Mouse (Mus musculus) heart, adult 11 months (tissue): Measurements from ENCODE around the gene Cenpc1.

Experiments used
- DNase-seq: peaks from one replicate; pipeline ENCODE4 v3.0.0; 2022

The Cenpc1 gene

GRCm38 (mm10) chr5:85992805-85993721, 72.3 kb downstream of the Cenpc1 start:
- no peak for DNase-seq

GRCm38 (mm10) chr5:85992055-85992454, 73.3 kb downstream of the Cenpc1 start:
- no peak for DNase-seq

- no peak for DNase-seq
These were observed 77.9 kb downstream of the Cenpc1 start for GRCm38 (mm10) chr5:85987516-85987863.

GRCm38 (mm10) chr5:85986734-85987515, 78.5 kb downstream of the Cenpc1 start:
- DNase-seq: no peak

- no peak for DNase-seq
These were observed 87.5 kb downstream of the Cenpc1 start for GRCm38 (mm10) chr5:85977646-85978426.

- no peak for DNase-seq
These were observed 102.6 kb downstream of the Cenpc1 start for GRCm38 (mm10) chr5:85962791-85963190.
